Mouse (Mus musculus) stomach, embryonic 14.5 days (tissue): ENCODE measurements around the gene Spesp1. TPM values are rescaled to one million over a fixed set of nuclear protein-coding genes. Genes with fewer than 3 reads are reported as not detected.

Experiments used
- ATAC-seq: fragments of 200-750 bp; cut with Nextera tagmentation; 2 replicates; pipeline ENCODE4 v1.8.0; 2017; ENCODE audit warnings: low read depth, moderate TSS enrichment; ENCODE audit not compliant: insufficient number of reproducible peaks, insufficient read depth, low FRiP score
- H3K27ac ChIP-seq: fragments of 300-500 bp; sonication (generic); 2 replicates; pipeline ENCODE4 v1.5.1; 2014; ENCODE audit warnings: mild to moderate bottlenecking, low read length, moderate library complexity, mixed read lengths
- H3K27me3 ChIP-seq: fragments of 300-500 bp; sonication (generic); 2 replicates; pipeline ENCODE4 v1.6.1; 2014; ENCODE audit warnings: low read length, control low read depth, mixed read lengths; ENCODE audit not compliant: control insufficient read depth, insufficient read depth
- H3K36me3 ChIP-seq: fragments of 300-500 bp; sonication (generic); 2 replicates; pipeline ENCODE4 v1.6.1; 2014; ENCODE audit warnings: mild to moderate bottlenecking, control low read depth, low read length, moderate library complexity, mixed read lengths; ENCODE audit not compliant: control insufficient read depth, insufficient read depth
- H3K4me1 ChIP-seq: fragments of 300-500 bp; sonication (generic); 2 replicates; pipeline ENCODE4 v1.6.1; 2014; ENCODE audit warnings: low read length, control low read depth, mixed read lengths; ENCODE audit not compliant: control insufficient read depth, insufficient read depth
- H3K4me2 ChIP-seq: fragments of 300-500 bp; sonication (generic); replicated peaks from 2 replicates; pipeline ENCODE4 v1.6.1; 2014; ENCODE audit warnings: low read depth, low read length, control low read depth
- H3K4me3 ChIP-seq: fragments of 300-500 bp; sonication (generic); 2 replicates; pipeline ENCODE4 v1.5.1; 2014; ENCODE audit warnings: low read depth, low read length, control low read depth
- H3K9ac ChIP-seq: fragments of 300-500 bp; sonication (generic); replicated peaks from 2 replicates; pipeline ENCODE4 v1.6.1; 2014; ENCODE audit warnings: low read depth, mild to moderate bottlenecking, control low read depth, low read length, moderate library complexity, mixed read lengths
- H3K9me3 ChIP-seq: fragments of 300-500 bp; sonication (generic); 2 replicates; pipeline ENCODE4 v1.6.1; 2016; ENCODE audit warnings: low read depth, low read length, control low read depth; ENCODE audit not compliant: control insufficient read depth
- WGBS: fragments of 180-500 bp; shearing (Covaris S2); extraction: QIAGEN DNeasy Blood & Tissue Kit; methylation state at CpG from one replicate; pipeline ENCODE4 v1.1.7; 2014; 5-methylcytosine and 5-hydroxymethylcytosine counted together
- microRNA-seq: library from miRNA; unstranded; fragments of <30 nt; microRNA quantifications from one replicate; pipeline ENCODE4, GENCODE M21; 2016
- polyA plus RNA-seq: library from polyadenylated mRNA; unstranded; fragments of >200 nt; fragmentation: Nextera tagmentation; extraction: Ambion mirVana; gene quantifications from 2 replicates; pipeline ENCODE4 v1.2.1, GENCODE M21; 2014

Spesp1 gene
- polyA plus RNA-seq, 1 experiment from 2014 or later, result not detected

GRCm38 (mm10) chr9:62222029-62222428 is 60.0 kb downstream of the Spesp1 start:
- WGBS, result 66% methylated on average over 2 of the region's 2 CpGs
- 0 out of 2 replicates have a peak, but pooled peaks cover 5% of the 10 kb centered on the region for H3K4me1 ChIP-seq
- no peaks in the 10 kb centered on the region for H3K9me3 ChIP-seq
- peak; percentile 69; the same call in 1 of the 2 replicates for ATAC-seq
- no peak overlapping the region for H3K9ac ChIP-seq
- no peak overlapping the region for H3K4me2 ChIP-seq
- peak overlapping the region; percentile 34; the same call in 1 of the 2 replicates for H3K27ac ChIP-seq
- H3K36me3 ChIP-seq, result no peaks in the 10 kb centered on the region
- H3K4me3 ChIP-seq, result no peak overlapping the region
- no peaks in the 10 kb centered on the region for H3K27me3 ChIP-seq

Small RNAs within 50 kb of the gene (microRNA-seq; reads per million reads assigned to microRNA genes)
- not detected for gene Gm25603

Other genes starting within 250 kb of the Spesp1 start
- 26.5 and 27.6 TPM in 2 replicates for gene Glce, start 159.6 kb downstream of the Spesp1 start, polyA plus RNA-seq
- 108 and 118 TPM in 2 replicates for gene Anp32a, start 59.1 kb upstream of the Spesp1 start, polyA plus RNA-seq